Mouse (Mus musculus): Measurements from ENCODE around the gene Fbxo46.
A peak's percentile ranks its signal among the peaks of the same experiment; 100 is the strongest.
"Not testable (repeated sequence)": the region's sequence is repeated elsewhere in the genome, so short reads cannot be mapped to it uniquely, and the experiment has no call there.

The Fbxo46 gene

DNA sequence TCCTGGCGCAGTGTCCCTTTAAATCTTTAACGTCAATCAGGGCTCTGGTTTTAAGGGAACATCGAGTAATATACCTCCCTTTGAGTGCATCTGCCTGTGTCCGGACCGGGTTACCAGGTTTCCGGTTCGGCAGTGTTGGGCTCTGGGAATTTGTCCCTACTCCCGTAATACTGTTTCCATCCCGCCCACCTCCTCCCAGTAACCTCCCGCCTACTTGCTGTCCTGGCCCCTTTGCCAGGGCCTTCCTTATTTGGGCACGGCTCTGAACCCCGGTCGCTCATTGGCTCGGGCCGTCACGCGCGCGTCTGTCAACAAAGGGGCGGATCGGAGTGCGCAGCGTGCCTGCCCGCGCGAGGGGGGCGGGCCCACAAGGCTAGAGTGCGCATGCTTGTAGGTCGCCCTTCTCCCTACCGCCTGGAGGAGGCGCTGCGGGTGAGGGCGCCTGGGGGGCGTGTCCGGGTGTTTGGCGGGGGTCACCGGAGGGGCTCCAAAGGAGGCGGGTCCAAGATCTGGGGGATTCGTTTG lies 11.7 kb downstream of the Fbxo46 start:
- peak; percentile 89 to 92 for DNase-seq (ENCODE audit: low spot score in 2 of 2)

DNA sequence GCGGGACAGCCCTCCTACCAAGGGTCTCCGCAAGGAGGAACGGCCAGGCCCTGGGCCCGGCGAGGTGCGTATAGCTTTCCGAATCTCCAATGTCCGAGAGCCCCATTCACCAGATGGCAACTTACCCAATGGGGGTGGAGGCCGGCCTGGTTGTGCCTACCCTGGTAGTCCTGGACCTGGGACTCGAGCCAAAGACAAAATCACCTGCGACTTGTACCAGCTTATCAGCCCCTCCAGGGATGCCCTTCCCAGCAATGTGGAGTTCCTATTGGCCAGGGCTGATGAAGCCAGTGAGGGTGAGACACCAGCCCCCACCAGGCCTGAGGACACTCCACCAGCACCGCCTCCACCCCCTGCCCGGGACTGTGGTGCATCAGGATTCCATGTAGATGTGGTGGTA lies 16.5 kb downstream of the Fbxo46 start:
- DNase-seq (ENCODE audit: low spot score in 2 of 2), result no peak

GRCm38 (mm10) chr7:19136673-19137334 lies 17.1 kb downstream of the Fbxo46 start:
- no peak for DNase-seq (ENCODE audit: low spot score in 2 of 2)

DNA sequence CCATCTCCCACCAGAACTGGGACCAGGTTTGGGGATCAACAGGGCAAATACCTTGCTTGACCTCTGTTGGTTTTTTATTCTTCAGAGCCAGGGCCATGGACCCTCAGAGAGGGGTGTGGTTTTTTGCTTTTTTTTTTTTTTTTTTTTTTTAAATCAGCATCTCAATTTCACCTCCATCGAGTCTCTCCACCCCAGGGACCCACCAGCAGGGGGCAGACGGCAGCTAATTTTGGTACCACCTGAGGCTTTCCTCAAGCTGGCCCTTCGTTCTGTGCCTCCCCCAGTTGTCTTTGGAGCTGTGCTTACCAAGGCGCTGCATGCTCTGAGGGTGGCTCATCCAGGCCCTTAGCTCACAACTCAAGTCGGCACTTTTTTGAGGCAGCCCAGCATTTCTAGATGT lies 17.7 kb downstream of the Fbxo46 start:
- DNase-seq (ENCODE audit: low spot score in 2 of 2), result peak; percentile 35 to 37

GRCm38 (mm10) chr7:19146793-19147192 lies 27.1 kb downstream of the Fbxo46 start:
- no peak for DNase-seq (ENCODE audit: low spot score in 2 of 2)

- DNase-seq (ENCODE audit: low spot score in 2 of 2), result no peak
Measured at GRCm38 (mm10) chr7:19147497-19148045, 27.9 kb downstream of the Fbxo46 start.

DNA sequence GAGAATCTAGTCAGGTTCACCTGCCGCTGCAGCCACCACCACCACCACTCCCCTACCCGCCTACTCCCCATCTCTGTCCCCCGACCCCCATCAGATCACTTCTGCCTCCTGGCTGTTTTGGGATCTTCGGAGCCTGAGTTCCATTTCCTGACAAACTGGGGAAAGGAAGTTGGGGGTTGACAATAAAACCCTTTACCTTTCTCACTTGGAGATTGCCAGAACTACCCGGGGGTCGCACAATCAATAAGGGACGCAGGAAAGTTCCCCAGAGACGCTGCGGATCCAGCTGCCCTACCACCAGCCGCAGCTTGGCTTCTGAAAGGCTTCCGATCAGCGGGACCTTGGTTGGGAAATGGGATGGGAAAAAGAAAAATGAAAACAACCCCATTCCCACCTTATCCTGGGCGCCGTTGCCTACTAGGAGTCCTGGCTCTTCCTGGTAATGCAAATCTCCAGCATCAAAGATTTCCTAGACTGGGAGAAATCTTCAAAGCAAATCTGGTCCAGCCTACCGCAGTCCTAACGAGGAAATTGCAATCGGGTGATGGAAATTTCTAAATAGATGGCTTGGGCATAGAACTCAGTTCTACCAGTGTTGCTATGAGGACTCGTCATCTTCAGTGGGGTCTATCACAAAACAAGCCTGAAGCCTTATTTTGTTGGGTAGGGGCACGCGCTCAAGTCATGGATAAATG lies 28.7 kb downstream of the Fbxo46 start:
- DNase-seq (ENCODE audit: low spot score in 2 of 2), result no peak

DNA sequence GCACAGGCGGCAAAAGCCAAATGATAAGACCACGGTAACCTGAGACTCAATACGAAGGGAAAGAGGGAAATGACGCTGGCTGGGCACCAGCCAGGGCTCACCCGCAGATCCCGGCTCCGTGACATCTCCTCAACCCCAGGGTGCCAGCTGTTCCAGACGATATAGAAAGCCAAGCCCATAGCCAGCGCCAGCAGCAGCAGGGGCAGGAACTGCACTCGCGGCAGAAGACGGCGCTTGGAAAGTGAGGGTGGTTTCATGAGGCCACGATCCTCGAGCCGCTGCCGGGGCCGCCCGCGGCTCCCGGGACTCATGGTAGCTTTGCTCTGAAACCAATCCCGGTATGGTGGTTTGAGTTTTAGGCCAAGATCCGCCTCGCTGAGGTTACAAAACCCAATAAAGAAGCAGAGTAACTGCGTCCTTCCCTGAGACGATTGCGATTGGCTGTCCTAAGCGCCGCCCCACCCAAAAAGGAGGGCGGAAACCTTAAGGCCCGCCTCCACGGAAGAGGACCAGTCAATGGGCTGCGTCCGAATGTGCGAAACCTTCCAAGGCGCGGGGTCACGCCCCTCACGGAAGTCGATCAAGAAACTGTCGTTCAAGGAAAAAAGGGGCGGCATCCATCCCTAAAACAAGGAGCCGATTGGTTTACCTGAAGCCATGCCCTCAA lies 29.3 kb downstream of the Fbxo46 start, which contains the start of gene Qpctl:
Qpctl (minus strand) TSS at position 417 of the 667 bp plus-strand sequence.
- DNase-seq (ENCODE audit: low spot score in 2 of 2), result peak; percentile 99 to 100

DNA sequence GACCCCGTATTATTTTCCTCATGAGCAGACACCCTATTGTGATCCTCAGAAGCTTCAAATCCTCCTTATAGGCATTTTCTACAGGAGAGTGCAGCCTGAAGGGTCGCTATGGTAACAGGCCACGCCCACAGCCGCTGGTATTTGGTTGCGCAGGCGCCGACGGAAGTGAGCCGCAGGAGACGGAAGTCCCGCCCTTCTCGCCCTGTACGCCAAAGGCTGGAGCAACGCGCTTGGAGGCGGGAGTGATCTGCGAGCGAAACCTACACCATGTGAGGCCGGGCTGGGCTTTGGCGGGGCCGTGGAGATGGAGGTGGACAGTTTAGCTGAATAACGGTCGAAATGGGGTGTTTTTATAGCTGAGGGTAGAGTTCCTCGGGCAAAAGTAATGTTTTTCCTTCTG lies 30.0 kb downstream of the Fbxo46 start, which contains the start of gene Snrpd2:
Snrpd2 (plus strand) TSS at position 97 of the 400 bp plus-strand sequence.
- DNase-seq (ENCODE audit: low spot score in 2 of 2), result peak; percentile 90 to 91

GRCm38 (mm10) chr7:19151121-19151520 lies 31.5 kb downstream of the Fbxo46 start:
- DNase-seq (ENCODE audit: low spot score in 2 of 2), result not testable (repeated sequence)

- no peak for DNase-seq (ENCODE audit: low spot score in 2 of 2)
Measured at GRCm38 (mm10) chr7:19154796-19155195, 35.1 kb downstream of the Fbxo46 start.

GRCm38 (mm10) chr7:19155825-19156475 lies 36.3 kb downstream of the Fbxo46 start:
- no peak for DNase-seq (ENCODE audit: low spot score in 2 of 2)

- DNase-seq (ENCODE audit: low spot score in 2 of 2), result peak; percentile 87 to 88
Measured at GRCm38 (mm10) chr7:19157160-19157800, 37.6 kb downstream of the Fbxo46 start.

- DNase-seq (ENCODE audit: low spot score in 2 of 2), result no peak
Measured at GRCm38 (mm10) chr7:19158601-19159000, 38.9 kb downstream of the Fbxo46 start.

DNA sequence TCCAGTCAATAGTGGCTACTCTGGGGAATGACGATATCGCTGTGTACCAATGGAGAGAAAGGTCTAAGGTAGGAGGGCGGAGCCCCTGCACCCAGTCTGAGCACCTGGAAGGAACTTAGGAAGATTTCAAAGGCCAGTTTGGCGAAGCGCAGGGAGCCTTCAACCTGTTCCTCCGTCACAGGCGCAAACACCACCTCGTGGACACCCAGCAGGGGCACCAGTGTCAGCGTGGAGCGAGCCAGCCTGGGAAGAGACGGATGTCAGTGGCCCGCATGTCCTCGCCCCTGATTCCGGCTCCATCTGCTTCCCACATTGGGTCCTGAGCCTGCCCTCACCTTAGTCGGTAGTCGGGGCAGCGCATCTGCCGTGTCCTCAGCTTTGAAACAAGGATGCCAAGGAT lies 39.8 kb downstream of the Fbxo46 start:
- no peak for DNase-seq (ENCODE audit: low spot score in 2 of 2)

- DNase-seq (ENCODE audit: low spot score in 2 of 2), result no peak
Measured at GRCm38 (mm10) chr7:19160115-19160514, 40.5 kb downstream of the Fbxo46 start.

DNA sequence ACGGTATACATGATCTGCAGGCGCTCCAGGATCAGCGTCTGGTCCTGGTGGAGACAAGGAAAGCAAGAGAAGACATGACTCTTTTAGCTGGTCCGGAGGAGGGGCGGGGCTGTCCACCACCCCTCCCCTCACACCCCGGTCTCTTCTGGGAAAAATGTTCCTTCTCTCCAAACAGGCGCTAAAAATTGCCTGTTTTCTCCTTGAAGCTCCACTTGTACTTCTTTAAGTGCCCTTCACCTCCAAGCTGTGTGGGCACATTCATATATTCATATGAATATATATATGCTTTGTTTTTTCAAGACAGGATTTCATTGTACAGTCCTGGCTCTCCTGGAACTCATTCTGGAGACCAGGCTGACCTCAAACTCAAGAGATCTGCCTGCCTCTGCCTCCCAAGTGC lies 43.3 kb downstream of the Fbxo46 start:
- no peak for DNase-seq (ENCODE audit: low spot score in 2 of 2)

- DNase-seq (ENCODE audit: low spot score in 2 of 2), result no peak
Measured at GRCm38 (mm10) chr7:19163752-19164151, 44.1 kb downstream of the Fbxo46 start.

DNA sequence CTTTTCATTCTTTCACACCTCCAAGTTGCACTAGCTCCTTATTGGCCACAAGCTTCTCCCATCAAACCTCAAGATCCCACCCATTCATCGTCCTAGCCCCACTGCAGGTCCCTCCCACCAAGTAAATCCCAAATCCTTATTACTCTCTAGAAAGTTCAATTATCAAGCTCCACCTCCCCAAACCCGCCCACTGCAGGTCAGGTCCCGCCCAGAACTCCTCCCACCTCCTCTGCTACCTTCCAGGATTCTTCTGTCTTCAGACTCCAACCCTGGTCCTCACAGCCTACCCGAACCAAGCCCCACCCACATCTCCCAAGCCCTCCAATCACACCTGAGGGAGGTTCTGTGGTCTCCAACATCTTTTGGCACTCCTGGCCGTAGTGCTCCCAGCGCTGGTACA lies 44.5 kb downstream of the Fbxo46 start:
- DNase-seq (ENCODE audit: low spot score in 2 of 2), result no peak

GRCm38 (mm10) chr7:19164978-19165377 lies 45.3 kb downstream of the Fbxo46 start:
- no peak for DNase-seq (ENCODE audit: low spot score in 2 of 2)

Data from spleen, postnatal 36 days (tissue).